Mouse (Mus musculus) lung, postnatal 0 days (tissue): Measurements from ENCODE around the gene Olfr1395. TPM values are rescaled to one million over a fixed set of nuclear protein-coding genes. Genes with fewer than 3 reads are reported as not detected.
"Not testable (repeated sequence)": the region's sequence is repeated elsewhere in the genome, so short reads cannot be mapped to it uniquely, and the experiment has no call there.

Experiments used
- ATAC-seq: fragments of 200-750 bp; cut with Nextera tagmentation; 2 replicates; pipeline ENCODE4 v1.8.0; 2017; ENCODE audit warnings: moderate library complexity
- DNase-seq: peaks from one replicate; pipeline ENCODE4 v3.0.0-alpha.2; 2016; ENCODE audit warnings: low spot score
- H3K27ac ChIP-seq: fragments of 300-500 bp; sonication (generic); 2 replicates; pipeline ENCODE4 v1.5.1; 2014; ENCODE audit warnings: antibody characterized with exemption, mild to moderate bottlenecking, low read length, mixed read lengths
- H3K27me3 ChIP-seq: fragments of 300-500 bp; sonication (generic); replicated peaks from 2 replicates; pipeline ENCODE4 v1.6.1; 2014; ENCODE audit warnings: low read length, mixed read lengths; ENCODE audit not compliant: insufficient read depth
- H3K36me3 ChIP-seq: fragments of 300-500 bp; sonication (generic); 2 replicates; pipeline ENCODE4 v1.6.1; 2014; ENCODE audit warnings: low read length, mixed read lengths; ENCODE audit not compliant: insufficient read depth
- H3K4me1 ChIP-seq: fragments of 300-500 bp; sonication (generic); 2 replicates; pipeline ENCODE4 v1.6.1; 2014; ENCODE audit warnings: antibody characterized with exemption, low read depth, low read length, mixed read lengths; ENCODE audit not compliant: insufficient read depth
- H3K4me2 ChIP-seq: fragments of 300-500 bp; sonication (generic); replicated peaks from 2 replicates; pipeline ENCODE4 v1.6.1; 2014; ENCODE audit warnings: low read depth, mild to moderate bottlenecking, low read length, moderate library complexity, mixed read lengths
- H3K4me3 ChIP-seq: fragments of 300-500 bp; sonication (generic); 2 replicates; pipeline ENCODE4 v1.5.1; 2014; ENCODE audit warnings: low read depth, low read length
- H3K9ac ChIP-seq: fragments of 300-500 bp; sonication (generic); replicated peaks from 2 replicates; pipeline ENCODE4 v1.6.1; 2014; ENCODE audit warnings: low read depth, mild to moderate bottlenecking
- H3K9me3 ChIP-seq: fragments of 300-500 bp; sonication (generic); 2 replicates; pipeline ENCODE4 v1.6.1; 2016; ENCODE audit warnings: low read length, mixed read lengths
- CTCF ChIP-seq: IDR thresholded peaks from 2 replicates; pipeline ENCODE4 v1.5.1; 2016; ENCODE audit warnings: antibody characterized with exemption, mild to moderate bottlenecking
- EP300 ChIP-seq: IDR thresholded peaks from 2 replicates; pipeline ENCODE4 v1.6.1; 2016; ENCODE audit warnings: antibody characterized with exemption, mild to moderate bottlenecking, control low read depth
- WGBS: fragments of 180-500 bp; shearing (Covaris S2); extraction: QIAGEN DNeasy Blood & Tissue Kit; methylation state at CpG from one replicate; pipeline ENCODE4 v1.1.7; 2014; 5-methylcytosine and 5-hydroxymethylcytosine counted together
- polyA plus RNA-seq: library from polyadenylated mRNA; unstranded; fragments of >200 nt; fragmentation: Nextera tagmentation; extraction: Ambion mirVana; gene quantifications from 2 replicates; pipeline ENCODE4 v1.2.1, GENCODE M21; 2015

The Olfr1395 gene
- polyA plus RNA-seq, 1 experiment from 2014 or later, result not detected

DNA sequence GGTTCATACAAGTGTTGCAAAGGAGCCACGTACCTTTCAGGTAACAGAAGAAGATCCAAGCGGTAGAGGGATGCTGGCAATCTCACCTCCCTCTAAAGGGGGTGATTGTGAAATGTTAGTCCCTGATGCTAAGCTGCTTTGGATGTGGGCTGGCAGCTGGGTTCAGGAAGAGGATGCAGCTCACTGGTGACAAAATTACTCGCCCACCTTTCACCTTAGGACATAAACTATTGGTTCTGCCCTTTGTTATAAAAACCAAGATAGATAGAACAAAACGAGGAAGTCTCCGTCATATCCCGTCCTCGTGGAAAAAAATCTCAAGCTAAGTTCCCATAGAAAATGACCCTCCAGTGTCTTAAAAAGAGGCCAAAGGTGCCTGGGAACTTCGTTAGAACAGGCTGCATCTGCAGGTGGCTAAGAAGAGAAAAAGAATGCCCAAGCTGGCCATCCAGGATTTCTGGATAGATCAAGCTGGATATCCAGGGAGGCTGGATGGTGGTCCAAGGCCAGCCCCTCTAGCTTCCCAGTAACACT lies 44.9 kb downstream of the Olfr1395 start, which contains the start of gene Btnl9:
Btnl9 (minus strand) TSS at position 205 of the 534 bp plus-strand sequence.
- H3K4me1 ChIP-seq, result no peaks in the 10 kb centered on the region
- no peak for ATAC-seq
- WGBS, result 61% methylated on average over 8 of the region's 8 CpGs
- H3K4me3 ChIP-seq, result no peak within 1 kb of the TSS
- no peak within 1 kb of the TSS for H3K9ac ChIP-seq
- no peak within 1 kb of the TSS for H3K4me2 ChIP-seq
- H3K27ac ChIP-seq, result no peak within 1 kb of the TSS
- H3K9me3 ChIP-seq, result no peaks in the 10 kb centered on the region
- no peak for DNase-seq
- no peaks in the 10 kb centered on the region for H3K27me3 ChIP-seq
- TF ChIP-seq CTCF, result no peak
- TF ChIP-seq EP300, result no peak
- no peaks in the 10 kb centered on the region; the same call in 1 of the 2 replicates for H3K36me3 ChIP-seq

DNA sequence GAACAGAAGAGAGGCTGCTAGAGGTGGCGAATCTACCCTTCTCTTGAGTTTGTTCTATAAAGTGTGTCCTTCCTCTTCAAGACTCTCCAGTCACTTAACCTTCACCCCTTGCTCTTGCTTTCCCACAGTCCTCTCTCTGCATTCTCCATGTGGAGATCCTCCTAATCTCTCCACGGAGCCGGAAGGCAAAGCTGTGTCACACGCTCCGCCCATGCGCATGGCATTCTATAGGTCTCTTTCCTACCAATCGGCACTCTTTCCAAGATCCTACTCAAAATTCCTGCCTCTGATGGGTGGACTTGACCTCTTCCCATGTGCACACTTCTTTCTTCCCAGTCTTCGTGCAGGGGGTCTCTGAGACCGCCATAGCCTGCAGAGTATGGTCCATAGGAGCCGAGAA lies 45.6 kb downstream of the Olfr1395 start:
- Histone ChIP-seq H3K27me3 (no peaks in the 10 kb centered on the region), H3K4me2 (no peak overlapping the region), H3K4me1 (no peaks in the 10 kb centered on the region), H3K9ac (no peak overlapping the region), H3K27ac (no peak overlapping the region), H3K36me3 (no peaks in the 10 kb centered on the region; the same call in 1 of the 2 replicates), H3K9me3 (no peaks in the 10 kb centered on the region), H3K4me3 (no peak overlapping the region)
- TF ChIP-seq EP300 (no peak), CTCF (no peak)
- DNase-seq, result no peak
- 59% methylated on average over 10 of the region's 10 CpGs for WGBS
- no peak for ATAC-seq

DNA sequence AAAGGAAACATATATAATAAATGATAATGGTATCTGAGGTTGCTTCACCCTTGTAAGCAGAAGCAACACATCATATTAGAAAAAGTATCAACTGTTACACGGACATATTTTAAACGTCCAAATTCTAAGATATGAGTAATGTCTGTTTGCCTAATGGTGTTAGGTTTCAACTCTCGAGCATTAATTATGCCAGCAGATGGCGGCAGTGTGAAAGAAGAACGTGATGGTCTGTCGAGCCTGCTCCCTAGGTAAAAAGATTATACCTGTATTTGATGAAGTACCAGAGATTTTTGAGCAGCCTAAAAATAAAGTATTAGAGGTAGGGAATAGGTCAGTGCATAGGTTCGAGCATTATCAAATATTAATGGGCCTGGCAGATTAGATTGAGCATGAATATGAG lies 47.7 kb downstream of the Olfr1395 start:
- TF ChIP-seq CTCF (peak; percentile 81), EP300 (no peak)
- Histone ChIP-seq H3K4me3 (no peak overlapping the region), H3K4me2 (no peak overlapping the region), H3K9ac (no peak overlapping the region), H3K36me3 (no peaks in the 10 kb centered on the region), H3K27me3 (no peaks in the 10 kb centered on the region), H3K27ac (no peak overlapping the region), H3K9me3 (no peaks in the 10 kb centered on the region), H3K4me1 (no peaks in the 10 kb centered on the region)
- 3% methylated on average over 7 of the region's 7 CpGs for WGBS
- DNase-seq (peak; percentile 75), ATAC-seq (0 out of 2 replicates have a peak, but pooled peaks have one; percentile 41)

DNA sequence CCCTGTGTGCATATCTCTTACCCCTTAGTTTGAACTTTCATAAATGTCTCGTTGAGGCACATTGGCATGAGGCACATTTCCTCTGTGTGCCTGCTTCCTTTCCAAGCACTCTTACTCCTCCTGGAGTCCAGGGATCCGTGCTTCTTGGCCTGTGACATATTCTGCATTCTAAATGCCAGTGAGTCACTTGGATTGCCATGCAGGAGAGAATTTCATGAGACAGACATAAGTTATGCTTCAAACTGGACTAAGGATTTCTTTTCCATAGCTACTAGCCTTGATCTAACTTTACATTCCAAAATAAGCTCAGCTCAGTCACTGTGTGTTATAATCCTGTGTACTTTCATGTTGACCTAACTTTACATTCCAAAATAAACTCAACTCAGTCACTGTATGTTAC lies 49.0 kb downstream of the Olfr1395 start:
- Histone ChIP-seq H3K36me3 (no peaks in the 10 kb centered on the region), H3K27ac (no peak overlapping the region), H3K4me3 (no peak overlapping the region), H3K4me1 (no peaks in the 10 kb centered on the region), H3K4me2 (no peak overlapping the region), H3K9me3 (no peaks in the 10 kb centered on the region), H3K9ac (no peak overlapping the region), H3K27me3 (no peaks in the 10 kb centered on the region)
- TF ChIP-seq CTCF (no peak), EP300 (no peak)
- ATAC-seq (no peak), DNase-seq (no peak)
- WGBS, result 28% methylated on average over 2 of the region's 2 CpGs

DNA sequence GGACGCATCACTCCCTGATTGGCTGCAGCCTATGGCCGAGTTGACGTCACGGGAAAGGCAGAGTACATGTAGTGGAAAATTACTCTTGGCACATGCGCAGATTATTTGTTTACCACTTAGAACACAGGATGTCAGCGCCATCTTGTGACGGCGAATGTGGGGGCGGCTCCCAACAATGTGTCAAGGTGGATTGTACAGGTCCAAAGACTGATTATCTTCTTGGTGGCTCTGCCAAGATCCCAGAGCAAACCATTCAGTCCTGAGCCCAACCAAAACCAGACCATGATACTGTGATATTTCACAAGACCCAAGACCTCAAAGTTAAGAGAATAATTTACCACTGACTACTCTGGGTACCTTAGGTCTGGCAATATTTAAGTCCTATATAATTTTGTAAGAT lies 52.7 kb downstream of the Olfr1395 start:
- not testable (repeated sequence) for H3K4me1 ChIP-seq, H3K4me2 ChIP-seq, H3K27ac ChIP-seq, H3K4me3 ChIP-seq, DNase-seq, H3K9me3 ChIP-seq, H3K36me3 ChIP-seq, ATAC-seq, H3K27me3 ChIP-seq, H3K9ac ChIP-seq
- WGBS, result 92% methylated on average over 9 of the region's 9 CpGs

DNA sequence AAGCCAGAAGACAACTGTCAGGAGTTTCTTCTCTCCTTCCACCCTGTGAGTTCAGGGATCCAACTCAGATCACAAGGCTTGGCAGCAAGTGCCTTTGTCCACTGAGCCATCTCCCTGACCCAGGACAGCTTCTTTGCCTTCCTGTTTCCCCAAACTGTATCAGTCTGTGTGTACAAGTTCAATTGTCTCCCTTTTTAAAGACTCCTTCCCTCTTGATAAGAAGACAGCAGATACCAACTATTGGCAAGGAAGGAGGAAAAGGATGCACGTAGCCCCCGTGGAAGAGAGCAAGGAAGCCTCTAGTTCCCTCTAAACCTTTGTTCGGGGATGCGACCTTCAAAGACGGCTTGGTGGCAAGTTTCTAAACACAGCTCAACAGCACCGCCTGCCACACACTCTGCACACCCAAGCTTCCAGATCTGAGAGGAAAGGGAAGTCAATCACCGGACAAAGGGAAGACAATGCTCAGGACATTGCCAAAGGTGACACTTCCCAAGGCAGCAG lies 53.8 kb downstream of the Olfr1395 start:
- ATAC-seq (peak; percentile 83), DNase-seq (peak; percentile 53)
- no peak overlapping the region for H3K4me3 ChIP-seq
- H3K9me3 ChIP-seq, result no peaks in the 10 kb centered on the region
- 59% methylated on average over 7 of the region's 7 CpGs for WGBS
- no peak overlapping the region for H3K4me2 ChIP-seq
- H3K9ac ChIP-seq, result no peak overlapping the region
- H3K36me3 ChIP-seq, result no peaks in the 10 kb centered on the region
- peak; percentile 80 for TF ChIP-seq EP300
- TF ChIP-seq CTCF, result peak; percentile 45
- H3K27me3 ChIP-seq, result no peaks in the 10 kb centered on the region
- H3K27ac ChIP-seq, result no peak overlapping the region
- H3K4me1 ChIP-seq, result no peaks in the 10 kb centered on the region

Other genes with a start within 250 kb of the Olfr1395 start
- gene Gm5431, start 240.1 kb upstream of the Olfr1395 start, polyA plus RNA-seq, result 0.37 and 0.57 TPM in 2 replicates
- gene Psme2b, start 196.1 kb upstream of the Olfr1395 start, polyA plus RNA-seq, result 5.0 and 7.2 TPM in 2 replicates
- 0.08 and 0.15 TPM in 2 replicates for gene Olfr56, start 163.4 kb upstream of the Olfr1395 start, polyA plus RNA-seq
- gene 9930111J21Rik1, start 162.9 kb upstream of the Olfr1395 start, polyA plus RNA-seq, result 1.6 and 3.1 TPM in 2 replicates
- 0.17 and 0.20 TPM in 2 replicates for gene Gm12185, start 150.0 kb upstream of the Olfr1395 start, polyA plus RNA-seq
- 3.2 and 9.1 TPM in 2 replicates for gene Tgtp1, start 148.1 kb upstream of the Olfr1395 start, polyA plus RNA-seq
- gene 9930111J21Rik2, start 91.0 kb upstream of the Olfr1395 start, polyA plus RNA-seq, result 1.8 and 3.0 TPM in 2 replicates
- 4.7 and 4.9 TPM in 2 replicates for gene Tgtp2, start 78.1 kb upstream of the Olfr1395 start, polyA plus RNA-seq
- 11.7 and 13.1 TPM in 2 replicates for gene Ifi47, start 65.7 kb upstream of the Olfr1395 start, polyA plus RNA-seq
- gene Olfr1396, start 27.4 kb upstream of the Olfr1395 start, polyA plus RNA-seq, result not detected in 2 replicates
- not detected in 2 replicates for gene Olfr1394, start 12.1 kb downstream of the Olfr1395 start, polyA plus RNA-seq
- 0.56 and 0.82 TPM in 2 replicates for gene Btnl9, start 44.9 kb downstream of the Olfr1395 start, polyA plus RNA-seq
- gene Zfp62, start 61.0 kb downstream of the Olfr1395 start, polyA plus RNA-seq, result 19.6 and 21.5 TPM in 2 replicates
- gene Mgat1, start 101.9 kb downstream of the Olfr1395 start, polyA plus RNA-seq, result 90.2 and 94.5 TPM in 2 replicates
- not detected in 2 replicates for gene Olfr1393, start 136.0 kb downstream of the Olfr1395 start, polyA plus RNA-seq
- 0.05 TPM in 1 of 2 replicates, not detected in the other for gene Olfr1392, start 143.0 kb downstream of the Olfr1395 start, polyA plus RNA-seq
- not detected in 2 replicates for gene Olfr10, start 162.5 kb downstream of the Olfr1395 start, polyA plus RNA-seq
- gene Olfr1391, start 180.5 kb downstream of the Olfr1395 start, polyA plus RNA-seq, result not detected in 2 replicates
- not detected in 2 replicates for gene Olfr1390, start 192.9 kb downstream of the Olfr1395 start, polyA plus RNA-seq